19 mouse cellular contexts compared by ENCODE assay signal in genomic region chr9:58271109-58271508, GRCm38 (mm10). TPM values are rescaled to one million over a fixed set of nuclear protein-coding genes. Genes with fewer than 3 reads are reported as not detected.
DNase-seq lines count a peak whose midpoint lies in the region; ATAC-seq and TF ChIP-seq lines count a peak whose summit lies in the region.
"Had no signal": no experiment of that assay in that cellular context is flagged by ENCODE, and none has a peak within 500 bp of the region (broad histone marks: within the 10 kb centered on the region; RNA-seq: fewer than 3 reads in every experiment).

No protein-coding gene starts in this region.

- no peaks in the 10 kb centered on the region for H3K36me3 ChIP-seq in forebrain, embryonic 10.5 days (replicated peaks)
- no peaks in the 10 kb centered on the region for H3K36me3 ChIP-seq in limb, embryonic 10.5 days
- H3K36me3 ChIP-seq: forebrain, embryonic 15.5 days; hindbrain, embryonic 12.5 days; liver, embryonic 12.5 days had no signal

- H3K27me3 ChIP-seq in forebrain, embryonic 10.5 days (ENCODE audit: poor library complexity, severe bottlenecking), result no peaks in the 10 kb centered on the region
- H3K27me3 ChIP-seq in limb, embryonic 10.5 days (ENCODE audit: low read depth, poor library complexity, severe bottlenecking), result no peaks in the 10 kb centered on the region
- H3K27me3 ChIP-seq: forebrain, embryonic 15.5 days; hindbrain, embryonic 12.5 days; liver, embryonic 12.5 days had no signal

- TF ChIP-seq CTCF in lung, adult 2 months (IDR thresholded peaks at IDR 0.05; ENCODE audit: insufficient read depth, low read length), result no peak
- no peak for TF ChIP-seq CTCF in bone marrow macrophage, adult 2 months (IDR thresholded peaks at IDR 0.05; ENCODE audit: low read depth, low read length)

- H3K9me3 ChIP-seq in forebrain, embryonic 10.5 days, result no peaks in the 10 kb centered on the region
- no peaks in the 10 kb centered on the region for H3K9me3 ChIP-seq in limb, embryonic 10.5 days (replicated peaks)
- H3K9me3 ChIP-seq: forebrain, embryonic 15.5 days; hindbrain, embryonic 12.5 days; liver, embryonic 12.5 days had no signal

- peak; percentile 69 for DNase-seq in lung, postnatal 36 days
- no peak for DNase-seq in lung, adult 2 months
- peak; percentile 51 to 60 for DNase-seq in CD8-positive naive resting alpha-beta T cell, adult 2 months (ENCODE audit: low read depth in 2 of 2, low spot score in 2 of 2)
- DNase-seq in c-Kit-positive CD71-positive TER-119-positive erythroid progenitor cells, embryonic 14.5 days (ENCODE audit: low spot score), result no peak
- DNase-seq in forebrain, embryonic 10.5 days (ENCODE audit: extremely low spot score, low spot score), result no peak
- DNase-seq in limb, embryonic 10.5 days (ENCODE audit: low spot score), result no peak
- DNase-seq: adrenal gland, postnatal 25 days; cerebellum, postnatal 14 days; kidney, postnatal 14 days; lung, postnatal 10 days; midbrain, embryonic 14.5 days; right cerebral cortex, postnatal 4 days; thymus, postnatal 36 days had no signal

- 60% methylated on average over 3 of the region's 3 CpGs for WGBS in lung, adult 2 months
- whole genome bisulfite sequencing in forebrain, embryonic 10.5 days, result 94% methylated on average over 3 of the region's 3 CpGs
- 92% methylated on average over 3 of the region's 3 CpGs for WGBS in limb, embryonic 10.5 days

- H3K27ac ChIP-seq in bone marrow macrophage, adult 2 months (ENCODE audit: insufficient read depth, low read depth, low read length), result peak overlapping the region; percentile 33; the same call in 1 of the 2 replicates
- no peak overlapping the region for H3K27ac ChIP-seq in forebrain, embryonic 10.5 days
- no peak overlapping the region for H3K27ac ChIP-seq in limb, embryonic 10.5 days
- H3K27ac ChIP-seq: forebrain, embryonic 15.5 days; hindbrain, embryonic 12.5 days; liver, embryonic 12.5 days had no signal

- ATAC-seq in neutrophil, adult 5-6 weeks (ENCODE audit: extremely low read depth, insufficient number of reproducible peaks, low FRiP score, poor library complexity, severe bottlenecking), result peak; percentile 57
- ATAC-seq: forebrain, embryonic 15.5 days; intestine, postnatal 0 days; liver, embryonic 12.5 days had no signal

- TF ChIP-seq POLR2A in lung, adult 2 months (IDR thresholded peaks at IDR 0.05; ENCODE audit: borderline replicate concordance, extremely low read depth, low read depth, low read length), result no peak
- no peak for TF ChIP-seq POLR2A in bone marrow macrophage, adult 2 months (IDR thresholded peaks at IDR 0.05; ENCODE audit: borderline replicate concordance, low read depth, low read length)

- H3K4me1 ChIP-seq in lung, adult 2 months (ENCODE audit: control insufficient read depth, insufficient read depth, low read length), result peaks cover 14% of the 10 kb centered on the region
- H3K4me1 ChIP-seq in bone marrow macrophage, adult 2 months (ENCODE audit: control insufficient read depth, insufficient read depth, low read length), result peaks cover 76% of the 10 kb centered on the region
- peaks cover 33% of the 10 kb centered on the region for H3K4me1 ChIP-seq in forebrain, embryonic 10.5 days
- H3K4me1 ChIP-seq in limb, embryonic 10.5 days, result peaks cover 28% of the 10 kb centered on the region

- no peak overlapping the region for H3K4me3 ChIP-seq in lung, adult 2 months (replicated peaks; ENCODE audit: extremely low read depth, low read depth, low read length)
- no peak overlapping the region for H3K4me3 ChIP-seq in bone marrow macrophage, adult 2 months (ENCODE audit: insufficient read depth, low read length)
- H3K4me3 ChIP-seq in forebrain, embryonic 10.5 days, result no peak overlapping the region
- H3K4me3 ChIP-seq in limb, embryonic 10.5 days, result no peak overlapping the region
- H3K4me3 ChIP-seq: forebrain, embryonic 15.5 days; hindbrain, embryonic 12.5 days; liver, embryonic 12.5 days had no signal

RNA-seq across cellular contexts. Expression of gene Stoml1, which starts 18.1 kb away (rescaled TPM):
- 38.8 and 52.2 TPM in 2 replicates for polyA plus RNA-seq in lung, adult 2 months (2012; rRNA removed)
- polyA plus RNA-seq in bone marrow macrophage, adult 2 months (2012; ENCODE audit: insufficient read depth, insufficient read length, missing spikeins), result 21.3 and 25.2 TPM in 2 replicates
- total RNA-seq in neutrophil, adult 5-6 weeks (2017), result 32.3 and 37.6 TPM in 2 replicates
- polyA plus RNA-seq in forebrain, embryonic 10.5 days (2016; fragmentation: Nextera tagmentation; extraction: Ambion mirVana), result 24.8 and 28.8 TPM in 2 replicates
- 21.8 and 26.1 TPM in 2 replicates for polyA plus RNA-seq in limb, embryonic 10.5 days (2016; fragmentation: Nextera tagmentation; extraction: Ambion mirVana)

RNA-seq across cellular contexts. Expression of gene Pml, which starts 21.5 kb away (rescaled TPM):
- 24.0 and 29.6 TPM in 2 replicates for polyA plus RNA-seq in lung, adult 2 months (2012; rRNA removed)
- 60.5 and 71.3 TPM in 2 replicates for polyA plus RNA-seq in bone marrow macrophage, adult 2 months (2012; ENCODE audit: insufficient read depth, insufficient read length, missing spikeins)
- total RNA-seq in neutrophil, adult 5-6 weeks (2017), result 91.2 and 103 TPM in 2 replicates
- 13.7 and 14.4 TPM in 2 replicates for polyA plus RNA-seq in forebrain, embryonic 10.5 days (2016; fragmentation: Nextera tagmentation; extraction: Ambion mirVana)
- polyA plus RNA-seq in limb, embryonic 10.5 days (2016; fragmentation: Nextera tagmentation; extraction: Ambion mirVana), result 20.5 and 21.0 TPM in 2 replicates

RNA-seq across cellular contexts. Expression of gene Loxl1, which starts 41.9 kb away (rescaled TPM):
- polyA plus RNA-seq in lung, adult 2 months (2012; rRNA removed), result 231 and 235 TPM in 2 replicates
- polyA plus RNA-seq in bone marrow macrophage, adult 2 months (2012; ENCODE audit: insufficient read depth, insufficient read length, missing spikeins), result 1.5 and 1.8 TPM in 2 replicates
- total RNA-seq in neutrophil, adult 5-6 weeks (2017), result not detected in 2 replicates
- 7.1 and 7.2 TPM in 2 replicates for polyA plus RNA-seq in forebrain, embryonic 10.5 days (2016; fragmentation: Nextera tagmentation; extraction: Ambion mirVana)
- polyA plus RNA-seq in limb, embryonic 10.5 days (2016; fragmentation: Nextera tagmentation; extraction: Ambion mirVana), result 6.0 and 12.9 TPM in 2 replicates

Comparison
In these comparisons a context has a peak if more than half of its experiments do, and no peak if none do; other contexts are left out.
1. DNase-seq: peak in lung, postnatal 36 days (single experiment) and CD8-positive naive resting alpha-beta T cell, adult 2 months (2 of 2); none in lung, adult 2 months (single experiment), c-Kit-positive CD71-positive TER-119-positive erythroid progenitor cells, embryonic 14.5 days (single experiment), forebrain, embryonic 10.5 days (single experiment) and limb, embryonic 10.5 days (single experiment).
2. RNA of gene Loxl1, which starts 41.9 kb away (polyA plus RNA-seq): 231 to 235 TPM in lung, adult 2 months; 6.0 to 12.9 TPM in limb, embryonic 10.5 days, 7.1 to 7.2 TPM in forebrain, embryonic 10.5 days and 1.5 to 1.8 TPM in bone marrow macrophage, adult 2 months; every median in the first group is over 10 times any median in the second.